Mouse (Mus musculus) neural tube, embryonic 14.5 days (tissue): ENCODE measurements at regions not wholly inside any gene's neighbourhood (a gene's known extent, or its start where the extent isn't known, plus 50 kb on each side); places are given as distances from the start of the nearest gene placed in this dataset.

Experiments used
- ATAC-seq: fragments of 200-750 bp; cut with Nextera tagmentation; 2 replicates; pipeline ENCODE4 v1.8.0; 2017; ENCODE audit warnings: low read depth, mild to moderate bottlenecking, moderate TSS enrichment, moderate library complexity
- H3K27ac ChIP-seq: fragments of 300-500 bp; sonication (generic); 2 replicates; pipeline ENCODE4 v1.5.1; 2014; ENCODE audit warnings: low read depth, mild to moderate bottlenecking, control low read depth, low read length, moderate library complexity, mixed read lengths
- H3K27me3 ChIP-seq: fragments of 300-500 bp; sonication (generic); 2 replicates; pipeline ENCODE4 v1.6.1; 2014; ENCODE audit warnings: low read length; ENCODE audit not compliant: control insufficient read depth, insufficient read depth
- H3K36me3 ChIP-seq: fragments of 300-500 bp; sonication (generic); 2 replicates; pipeline ENCODE4 v1.6.1; 2014; ENCODE audit warnings: low read length, mixed read lengths; ENCODE audit not compliant: control insufficient read depth, insufficient read depth
- H3K4me1 ChIP-seq: fragments of 300-500 bp; sonication (generic); 2 replicates; pipeline ENCODE4 v1.6.1; 2014; ENCODE audit warnings: low read length; ENCODE audit not compliant: control insufficient read depth, insufficient read depth
- H3K4me2 ChIP-seq: fragments of 300-500 bp; sonication (generic); 2 replicates; pipeline ENCODE4 v1.6.1; 2014; ENCODE audit warnings: mild to moderate bottlenecking, low read depth, low read length, control low read depth
- H3K4me3 ChIP-seq: fragments of 300-500 bp; sonication (generic); 2 replicates; pipeline ENCODE4 v1.5.1; 2014; ENCODE audit warnings: low read depth, low read length, control low read depth, mixed read lengths
- H3K9ac ChIP-seq: fragments of 300-500 bp; sonication (generic); replicated peaks from 2 replicates; pipeline ENCODE4 v1.6.1; 2014; ENCODE audit warnings: low read depth, mild to moderate bottlenecking, control low read depth, low read length, mixed read lengths
- H3K9me3 ChIP-seq: fragments of 300-500 bp; sonication (generic); 2 replicates; pipeline ENCODE4 v1.6.1; 2016; ENCODE audit warnings: low read length; ENCODE audit not compliant: control insufficient read depth
- WGBS: fragments of 180-500 bp; shearing (Covaris S2); extraction: QIAGEN DNeasy Blood & Tissue Kit; methylation state at CpG from one replicate; pipeline ENCODE4 v1.1.7; 2014; 5-methylcytosine and 5-hydroxymethylcytosine counted together

DNA sequence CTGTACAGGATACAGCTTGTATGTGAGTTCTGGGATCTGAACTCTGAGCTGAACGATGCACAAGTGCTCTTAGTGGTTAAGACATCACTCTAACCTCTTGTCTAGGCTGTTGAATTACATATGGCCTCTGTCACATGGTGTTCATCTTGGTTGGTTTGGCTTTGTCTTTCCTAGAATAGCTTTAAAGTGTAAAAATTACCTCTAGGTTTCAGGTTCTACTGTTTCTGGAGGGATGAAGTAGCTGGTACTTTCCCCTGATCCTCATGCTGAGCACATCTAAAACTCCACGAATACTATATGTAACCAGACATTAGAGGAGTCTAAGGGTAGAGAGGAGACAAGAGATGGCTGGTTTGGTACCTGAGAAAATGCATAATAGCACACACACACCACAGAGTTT, 271.1 kb upstream of the Hs6st1 start:
- H3K4me3 ChIP-seq: no peak overlapping the region

GRCm38 (mm10) chr1:35797526-35797925, 270.7 kb upstream of the Hs6st1 start:
- WGBS: 80% methylated on average over 2 of the region's 2 CpGs
- H3K36me3 ChIP-seq: no peaks in the 10 kb centered on the region
- no peak overlapping the region for H3K9ac ChIP-seq
- H3K27me3 ChIP-seq: no peaks in the 10 kb centered on the region
- no peaks in the 10 kb centered on the region for H3K9me3 ChIP-seq
- no peak overlapping the region for H3K4me2 ChIP-seq
- no peaks in the 10 kb centered on the region for H3K4me1 ChIP-seq
- ATAC-seq: no peak
- H3K27ac ChIP-seq: no peak overlapping the region
- H3K4me3 ChIP-seq: no peak overlapping the region

More for the DNA sequence above, 271.1 kb upstream of the Hs6st1 start:
- Histone ChIP-seq H3K27ac (no peak overlapping the region), H3K9me3 (no peaks in the 10 kb centered on the region), H3K36me3 (no peaks in the 10 kb centered on the region), H3K4me1 (no peaks in the 10 kb centered on the region), H3K4me2 (no peak overlapping the region), H3K9ac (no peak overlapping the region), H3K27me3 (no peaks in the 10 kb centered on the region)
- 89% methylated on average over 2 of the region's 2 CpGs for WGBS
- no peak for ATAC-seq

GRCm38 (mm10) chr1:35805546-35805945, 262.7 kb upstream of the Hs6st1 start:
- H3K9me3 ChIP-seq: no peaks in the 10 kb centered on the region
- no peaks in the 10 kb centered on the region for H3K36me3 ChIP-seq
- H3K27ac ChIP-seq: no peak overlapping the region
- 0 out of 2 replicates have a peak, but pooled peaks cover 7% of the 10 kb centered on the region for H3K4me1 ChIP-seq
- peak; percentile 59; the same call in 1 of the 2 replicates for ATAC-seq
- no peaks in the 10 kb centered on the region for H3K27me3 ChIP-seq
- no peak overlapping the region for H3K4me3 ChIP-seq
- 47% methylated on average over 3 of the region's 3 CpGs for WGBS
- no peak overlapping the region for H3K4me2 ChIP-seq
- H3K9ac ChIP-seq: no peak overlapping the region

DNA sequence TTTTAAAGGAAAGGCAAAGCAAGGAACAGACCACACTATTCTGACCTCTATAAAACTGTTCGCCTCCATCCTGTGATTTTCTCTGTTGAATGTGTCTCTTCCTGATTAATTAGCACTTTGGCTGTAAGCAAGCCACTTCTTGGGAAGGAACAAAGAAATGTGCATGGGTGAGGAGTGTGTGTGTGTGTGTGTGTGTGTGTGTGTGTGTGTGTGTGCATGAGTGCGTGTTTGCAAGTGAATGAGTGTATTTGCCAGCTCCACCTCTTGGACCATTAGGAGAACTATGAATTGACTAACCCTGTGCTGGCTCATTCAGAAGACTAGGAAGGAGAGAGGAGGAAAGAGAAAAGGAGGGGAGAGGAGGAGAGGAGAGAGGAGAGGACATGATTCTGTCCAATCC, 261.9 kb upstream of the Hs6st1 start:
- H3K36me3 ChIP-seq: no peaks in the 10 kb centered on the region
- ATAC-seq: no peak
- H3K4me3 ChIP-seq: no peak overlapping the region
- H3K9ac ChIP-seq: no peak overlapping the region
- H3K9me3 ChIP-seq: no peaks in the 10 kb centered on the region
- H3K4me1 ChIP-seq: 0 out of 2 replicates have a peak, but pooled peaks cover 7% of the 10 kb centered on the region
- no peak overlapping the region for H3K4me2 ChIP-seq
- H3K27ac ChIP-seq: no peak overlapping the region
- H3K27me3 ChIP-seq: no peaks in the 10 kb centered on the region
- 44% methylated on average over 2 of the region's 2 CpGs for WGBS

GRCm38 (mm10) chr1:35806731-35807130, 261.5 kb upstream of the Hs6st1 start:
- Histone ChIP-seq H3K4me3 (no peak overlapping the region), H3K9ac (no peak overlapping the region), H3K27ac (no peak overlapping the region), H3K9me3 (no peaks in the 10 kb centered on the region), H3K27me3 (no peaks in the 10 kb centered on the region), H3K4me2 (no peak overlapping the region), H3K36me3 (no peaks in the 10 kb centered on the region), H3K4me1 (0 out of 2 replicates have a peak, but pooled peaks cover 7% of the 10 kb centered on the region)
- ATAC-seq: no peak
- 0% methylated on average over 1 of the region's 1 CpGs for WGBS

DNA sequence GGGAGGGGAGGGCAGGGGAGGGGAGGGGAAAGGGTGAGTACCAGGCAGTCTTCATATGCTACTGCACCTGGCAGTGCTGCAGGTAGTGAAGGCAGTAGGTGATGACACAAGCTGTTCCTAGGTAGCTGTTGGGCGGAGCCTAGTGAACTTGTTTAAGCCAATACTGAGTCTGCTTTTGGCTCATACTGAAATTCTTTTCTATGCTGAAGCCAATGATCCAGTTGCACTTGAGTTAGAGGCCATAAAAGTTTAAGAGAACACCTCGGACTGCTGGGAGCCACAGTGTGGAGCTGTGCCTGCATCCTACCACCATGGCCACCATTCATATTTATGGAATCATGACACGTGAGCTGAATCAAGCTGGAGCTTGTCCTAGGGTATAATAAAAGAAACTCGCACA, 259.3 kb upstream of the Hs6st1 start:
- Histone ChIP-seq H3K27ac (no peak overlapping the region), H3K4me2 (no peak overlapping the region), H3K4me1 (0 out of 2 replicates have a peak, but pooled peaks cover 7% of the 10 kb centered on the region), H3K36me3 (no peaks in the 10 kb centered on the region), H3K4me3 (no peak overlapping the region), H3K9ac (no peak overlapping the region), H3K9me3 (no peaks in the 10 kb centered on the region), H3K27me3 (no peaks in the 10 kb centered on the region)
- WGBS: 83% methylated on average over 4 of the region's 4 CpGs
- ATAC-seq: no peak

GRCm38 (mm10) chr1:35809341-35809740, 258.9 kb upstream of the Hs6st1 start:
- Histone ChIP-seq H3K27ac (no peak overlapping the region), H3K4me2 (no peak overlapping the region), H3K4me1 (0 out of 2 replicates have a peak, but pooled peaks cover 7% of the 10 kb centered on the region), H3K27me3 (no peaks in the 10 kb centered on the region), H3K9me3 (no peaks in the 10 kb centered on the region), H3K36me3 (no peaks in the 10 kb centered on the region), H3K4me3 (no peak overlapping the region), H3K9ac (no peak overlapping the region)
- 53% methylated on average over 1 of the region's 1 CpGs for WGBS
- no peak for ATAC-seq

DNA sequence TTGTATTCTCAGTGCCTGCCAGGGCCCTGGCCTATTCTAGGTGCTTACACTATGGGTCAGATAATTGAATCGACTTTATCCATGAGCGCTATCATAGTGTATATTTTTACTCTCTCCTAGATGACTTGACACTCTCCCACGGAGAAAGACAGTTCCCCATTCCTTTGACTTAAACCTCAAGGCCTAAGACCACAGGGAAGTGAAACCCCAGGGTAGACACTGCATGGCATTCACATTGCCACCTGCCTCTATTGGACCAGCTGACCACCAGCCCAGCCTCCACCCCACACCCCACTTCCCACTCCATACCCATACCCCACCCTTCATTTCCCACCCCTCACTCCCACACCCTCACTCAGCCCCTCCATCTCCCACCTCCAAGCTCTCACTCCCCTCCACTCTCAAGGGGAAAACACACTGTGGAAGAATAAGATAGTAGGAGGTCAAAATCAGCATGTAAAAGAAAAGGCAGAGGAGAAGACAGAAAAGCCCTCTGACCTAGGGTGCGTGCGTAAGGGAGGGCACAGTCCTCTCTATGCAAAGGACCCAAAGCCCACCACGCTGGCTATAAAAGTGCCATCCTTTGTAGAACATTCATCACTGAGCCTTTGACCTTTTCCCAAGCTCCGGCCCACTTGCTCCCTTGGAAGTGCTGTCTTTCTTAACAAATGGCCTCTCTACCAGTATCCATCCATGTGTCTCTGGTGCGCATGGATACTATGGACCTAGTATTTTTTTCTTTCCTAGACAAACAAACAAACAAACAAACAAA, 257.4 kb upstream of the Hs6st1 start:
- WGBS: 37% methylated on average over 8 of the region's 8 CpGs
- Histone ChIP-seq H3K4me1 (0 out of 2 replicates have a peak, but pooled peaks cover 5% of the 10 kb centered on the region), H3K27me3 (no peaks in the 10 kb centered on the region)

GRCm38 (mm10) chr1:35811380-35811779, 256.8 kb upstream of the Hs6st1 start:
- WGBS: 10% methylated on average over 6 of the region's 6 CpGs

More for the DNA sequence above, 257.4 kb upstream of the Hs6st1 start:
- H3K4me2 ChIP-seq: no peak overlapping the region
- H3K4me3 ChIP-seq: no peak overlapping the region
- H3K9ac ChIP-seq: no peak overlapping the region
- no peak overlapping the region for H3K27ac ChIP-seq
- no peaks in the 10 kb centered on the region for H3K9me3 ChIP-seq
- ATAC-seq: peak; percentile 31; the same call in 1 of the 2 replicates
- no peaks in the 10 kb centered on the region for H3K36me3 ChIP-seq

More at GRCm38 (mm10) chr1:35811380-35811779, 256.8 kb upstream of the Hs6st1 start:
- Histone ChIP-seq H3K9ac (no peak overlapping the region), H3K4me1 (0 out of 2 replicates have a peak, but pooled peaks cover 2% of the 10 kb centered on the region), H3K9me3 (no peaks in the 10 kb centered on the region), H3K4me2 (no peak overlapping the region), H3K36me3 (no peaks in the 10 kb centered on the region), H3K4me3 (no peak overlapping the region), H3K27ac (no peak overlapping the region), H3K27me3 (no peaks in the 10 kb centered on the region)
- ATAC-seq: peak; percentile 85
